Mouse (Mus musculus) heart, adult 2 months (tissue): ENCODE measurements around the gene Zfp423.

Source experiments
- CTCF ChIP-seq: fragments of 200-600 bp; IDR thresholded peaks from 2 replicates; pipeline ENCODE4 v1.8.1; 2022; ENCODE audit warnings: antibody characterized with exemption, mild to moderate bottlenecking, moderate library complexity
- EP300 ChIP-seq: fragments of 200-500 bp; IDR thresholded peaks from 2 replicates; pipeline ENCODE4 v1.6.1; 2011; ENCODE audit warnings: low read depth, low read length, control low read depth; ENCODE audit not compliant: insufficient read depth
- POLR2A ChIP-seq: fragments of 200-500 bp; IDR thresholded peaks from 2 replicates; pipeline ENCODE4 v1.6.1; 2011; ENCODE audit warnings: mild to moderate bottlenecking, low read depth, low read length, control low read depth; ENCODE audit not compliant: insufficient read depth

DNA sequence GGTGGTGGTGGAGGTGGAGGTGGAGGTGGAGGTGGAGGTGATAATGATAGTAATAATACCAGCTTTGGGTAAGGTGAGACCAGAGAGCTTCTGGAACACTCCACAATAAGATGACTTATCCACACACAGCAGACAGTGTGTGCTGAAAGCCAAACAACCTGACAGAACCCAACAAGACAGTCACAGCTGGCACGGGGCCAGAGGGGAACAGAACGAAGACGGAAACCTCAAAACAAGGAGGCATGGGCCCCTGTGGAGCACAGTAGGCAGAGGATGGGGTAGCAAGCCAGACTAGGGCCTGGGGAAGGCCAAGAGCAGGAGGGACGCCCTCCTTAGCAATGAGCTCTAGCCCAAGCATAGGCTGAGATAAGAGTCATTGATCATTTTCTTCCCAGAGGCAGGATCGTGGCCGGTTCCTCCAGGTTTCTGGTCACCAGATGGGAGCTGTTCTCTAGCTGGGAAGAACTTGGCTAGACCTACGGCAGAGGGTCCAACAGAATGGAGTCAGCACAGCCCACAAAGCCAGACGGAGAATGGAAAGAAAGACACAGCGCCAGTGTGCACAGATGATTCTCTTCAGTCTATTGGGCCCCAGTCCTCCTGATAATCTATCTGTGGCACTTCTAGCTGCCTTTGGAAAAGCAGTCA is 133.3 kb downstream of the Zfp423 start:
- TF ChIP-seq CTCF = no peak
- no peak for TF ChIP-seq POLR2A
- no peak for TF ChIP-seq EP300
